Mouse (Mus musculus) thymus, adult 2 months (tissue): Measurements from ENCODE around the gene Meis2.

Source experiments
- CTCF ChIP-seq: fragments of 200-500 bp; IDR thresholded peaks from 2 replicates; pipeline ENCODE4 v1.5.1; 2012; ENCODE audit warnings: mild to moderate bottlenecking, control low read depth, low read length, moderate library complexity, borderline replicate concordance; ENCODE audit not compliant: control insufficient read depth, poor library complexity, insufficient read depth; ENCODE audit errors: extremely low read depth
- POLR2A ChIP-seq: fragments of 200-500 bp; IDR thresholded peaks from 2 replicates; pipeline ENCODE4 v1.6.1; 2012; ENCODE audit warnings: mild to moderate bottlenecking, low read length, control low read depth, moderate library complexity; ENCODE audit not compliant: control insufficient read depth, poor library complexity, insufficient read depth; ENCODE audit errors: extremely low read depth

GRCm38 (mm10) chr2:115989249-115989648 lies 76.4 kb downstream of the Meis2 start:
- TF ChIP-seq POLR2A (no peak), CTCF (no peak)
